Mouse (Mus musculus): Measurements from ENCODE around the gene Mtmr10. TPM values are rescaled to one million over a fixed set of nuclear protein-coding genes. Genes with fewer than 3 reads are reported as not detected.

The Mtmr10 gene
- polyA plus RNA-seq, 1 experiment from 2014 or later, result 12.7 TPM

DNA sequence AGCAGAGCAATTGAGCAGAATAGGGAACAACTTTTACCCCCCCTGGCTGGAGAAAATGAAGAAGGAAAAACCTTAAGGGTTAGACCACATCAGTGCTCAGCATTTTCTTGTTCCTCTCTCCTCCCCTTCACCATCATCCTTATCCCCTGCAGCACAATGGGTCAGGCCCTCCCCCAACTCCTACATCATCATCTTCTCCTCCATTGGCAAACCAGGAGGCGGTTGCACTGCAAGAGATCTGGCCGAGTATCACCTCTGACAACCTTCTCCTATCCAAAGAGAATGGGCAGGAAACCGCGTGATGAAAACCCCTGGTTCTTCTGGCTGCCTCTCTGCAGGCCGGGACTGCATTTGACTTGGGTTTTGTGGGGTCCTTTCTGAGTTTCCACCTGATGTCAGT is 69.2 kb downstream of the Mtmr10 start:
- H3K9ac ChIP-seq, result no peak overlapping the region
- H3K4me2 ChIP-seq (replicated peaks), result no peak overlapping the region
- H3K4me1 ChIP-seq, result no peaks in the 10 kb centered on the region
- whole genome bisulfite sequencing, result 95% methylated on average over 5 of the region's 5 CpGs
- no peak overlapping the region for H3K4me3 ChIP-seq
- H3K27ac ChIP-seq, result no peak overlapping the region
- no peak for ATAC-seq (ENCODE audit: low FRiP score, low read depth)
- no peaks in the 10 kb centered on the region for H3K9me3 ChIP-seq
- peaks cover 85% of the 10 kb centered on the region for H3K36me3 ChIP-seq
- no peaks in the 10 kb centered on the region for H3K27me3 ChIP-seq

DNA sequence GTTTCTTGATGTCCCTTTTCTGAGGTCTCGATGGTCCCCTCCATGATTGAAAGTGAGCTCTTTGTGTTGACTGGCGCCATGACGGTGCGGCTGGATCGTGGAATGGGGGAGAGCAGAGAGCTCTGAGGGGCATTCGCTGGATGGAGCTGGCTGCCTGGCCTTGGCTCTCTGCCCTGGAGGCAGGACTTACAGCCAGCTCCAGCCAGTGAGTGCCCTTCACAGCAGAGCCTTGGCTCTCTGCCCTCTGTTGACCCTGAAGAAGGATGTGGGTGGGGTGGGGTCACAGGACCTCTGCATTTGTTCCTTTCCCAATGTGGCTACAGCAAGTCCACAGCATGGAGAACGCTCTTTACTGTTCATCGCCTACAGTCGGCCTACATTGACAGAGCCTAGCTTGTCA is 70.0 kb downstream of the Mtmr10 start:
- no peak overlapping the region for H3K9ac ChIP-seq
- no peak overlapping the region for H3K4me2 ChIP-seq (replicated peaks)
- H3K4me1 ChIP-seq, result no peaks in the 10 kb centered on the region
- WGBS, result 93% methylated on average over 9 of the region's 9 CpGs
- H3K4me3 ChIP-seq, result no peak overlapping the region
- no peaks in the 10 kb centered on the region for H3K27me3 ChIP-seq
- no peak for ATAC-seq (ENCODE audit: low FRiP score, low read depth)
- peaks cover 85% of the 10 kb centered on the region for H3K36me3 ChIP-seq
- H3K9me3 ChIP-seq, result no peaks in the 10 kb centered on the region
- no peak overlapping the region for H3K27ac ChIP-seq

DNA sequence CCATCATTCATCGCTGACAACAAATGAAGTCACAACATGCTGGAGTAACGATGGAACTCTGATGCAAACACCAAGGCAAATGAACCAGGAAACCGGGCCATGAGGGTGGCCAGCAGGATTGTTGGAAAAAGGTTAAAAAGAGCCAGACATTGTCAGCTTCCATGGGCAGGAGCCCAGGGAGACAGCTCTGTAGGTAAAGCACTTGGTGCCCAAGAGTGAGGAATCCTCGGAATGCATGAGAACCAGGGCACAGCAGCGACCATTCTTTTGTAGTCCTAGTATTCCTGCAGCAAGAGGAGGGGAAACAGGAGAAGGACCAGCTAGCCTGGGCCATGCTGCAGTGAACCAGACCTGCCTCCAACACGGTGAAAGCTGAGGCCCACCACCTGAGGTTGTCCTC is 71.2 kb downstream of the Mtmr10 start:
- 90% methylated on average over 6 of the region's 6 CpGs for WGBS
- Histone ChIP-seq H3K27me3 (no peaks in the 10 kb centered on the region), H3K9me3 (no peaks in the 10 kb centered on the region), H3K36me3 (peaks cover 85% of the 10 kb centered on the region), H3K4me3 (no peak overlapping the region), H3K4me2 (replicated peaks) (no peak overlapping the region), H3K4me1 (no peaks in the 10 kb centered on the region), H3K27ac (no peak overlapping the region), H3K9ac (no peak overlapping the region)
- ATAC-seq (ENCODE audit: low FRiP score, low read depth), result no peak

DNA sequence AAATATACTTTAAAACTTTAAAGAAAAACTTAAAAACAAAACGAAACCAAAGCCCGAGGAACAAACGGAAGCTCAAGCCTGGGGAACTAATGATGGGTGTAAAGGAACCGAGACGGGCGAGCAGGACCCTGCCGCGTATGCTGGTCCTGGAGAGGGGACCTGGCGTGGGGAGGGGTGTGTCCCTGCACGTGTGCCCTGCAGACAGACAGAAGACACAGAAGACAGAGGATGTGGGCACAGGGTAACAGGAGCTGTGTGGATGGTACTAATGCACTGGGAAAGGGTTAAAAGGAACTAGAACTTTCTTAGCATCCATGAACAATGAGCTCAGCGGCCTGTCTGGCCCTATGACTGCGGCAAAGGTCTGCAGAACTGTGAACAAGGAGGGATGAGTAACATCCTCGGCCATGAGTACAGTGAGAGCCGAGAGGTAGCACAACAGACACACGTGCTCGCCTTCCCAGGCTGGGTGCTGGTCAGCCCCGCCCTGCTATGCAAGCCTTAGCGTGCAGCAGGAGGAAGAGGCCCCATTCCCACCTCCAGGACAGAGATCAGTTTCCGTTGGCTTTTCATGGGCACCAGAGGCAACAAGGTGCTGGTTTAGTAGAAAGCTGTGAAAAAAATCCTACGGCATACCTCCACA is 72.6 kb downstream of the Mtmr10 start:
- no peaks in the 10 kb centered on the region for H3K9me3 ChIP-seq
- ATAC-seq (ENCODE audit: low FRiP score, low read depth), result peak; percentile 80
- H3K9ac ChIP-seq, result no peak overlapping the region
- H3K36me3 ChIP-seq, result peaks cover 89% of the 10 kb centered on the region
- no peaks in the 10 kb centered on the region for H3K4me1 ChIP-seq
- WGBS, result 84% methylated on average over 20 of the region's 20 CpGs
- peak overlapping the region; percentile 82 for H3K27ac ChIP-seq
- H3K27me3 ChIP-seq, result no peaks in the 10 kb centered on the region
- H3K4me2 ChIP-seq (replicated peaks), result no peak overlapping the region
- H3K4me3 ChIP-seq, result no peak overlapping the region

DNA sequence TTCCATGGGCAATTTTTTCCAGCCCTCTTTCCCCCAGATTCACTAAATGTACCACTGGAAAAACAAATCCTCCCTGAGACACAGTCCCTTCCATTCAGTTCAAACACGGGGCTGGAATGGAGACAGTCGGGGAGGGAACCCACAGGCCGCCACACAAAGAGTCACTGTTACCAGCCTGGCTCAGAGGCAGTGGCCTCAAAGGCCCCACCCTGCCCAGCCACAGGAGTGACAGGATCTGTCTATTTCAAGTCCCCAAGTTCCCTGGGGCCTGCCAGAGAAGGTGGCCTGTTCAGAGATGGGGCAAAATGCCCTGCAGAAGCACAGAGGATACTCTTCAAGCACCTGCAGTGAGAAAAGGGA is 73.1 kb downstream of the Mtmr10 start:
- Histone ChIP-seq H3K27ac (peak overlapping the region; percentile 80), H3K4me3 (no peak overlapping the region), H3K4me1 (no peaks in the 10 kb centered on the region), H3K36me3 (peaks cover 88% of the 10 kb centered on the region), H3K9ac (no peak overlapping the region), H3K27me3 (no peaks in the 10 kb centered on the region), H3K9me3 (no peaks in the 10 kb centered on the region), H3K4me2 (replicated peaks) (no peak overlapping the region)
- 80% methylated on average over 3 of the region's 3 CpGs for WGBS
- peak; percentile 71 for ATAC-seq (ENCODE audit: low FRiP score, low read depth)

GRCm38 (mm10) chr7:64365863-64366262 is 78.4 kb downstream of the Mtmr10 start:
- Histone ChIP-seq H3K4me2 (replicated peaks) (no peak overlapping the region), H3K4me1 (no peaks in the 10 kb centered on the region), H3K27ac (no peak overlapping the region), H3K36me3 (peaks cover 83% of the 10 kb centered on the region), H3K9me3 (no peaks in the 10 kb centered on the region), H3K27me3 (no peaks in the 10 kb centered on the region), H3K9ac (no peak overlapping the region), H3K4me3 (no peak overlapping the region)
- WGBS, result 87% methylated on average over 5 of the region's 5 CpGs
- ATAC-seq (ENCODE audit: low FRiP score, low read depth), result no peak

GRCm38 (mm10) chr7:64369841-64370240 is 82.4 kb downstream of the Mtmr10 start:
- H3K27me3 ChIP-seq, result no peaks in the 10 kb centered on the region
- H3K9me3 ChIP-seq, result no peaks in the 10 kb centered on the region
- H3K27ac ChIP-seq, result no peak overlapping the region
- H3K4me3 ChIP-seq, result no peak overlapping the region
- H3K4me2 ChIP-seq (replicated peaks), result no peak overlapping the region
- no peak for ATAC-seq (ENCODE audit: low FRiP score, low read depth)
- H3K9ac ChIP-seq, result no peak overlapping the region
- H3K4me1 ChIP-seq, result peaks cover 13% of the 10 kb centered on the region
- peaks cover 47% of the 10 kb centered on the region for H3K36me3 ChIP-seq
- 87% methylated on average over 6 of the region's 6 CpGs for WGBS

- 0 out of 2 replicates have a peak overlapping the region, but pooled peaks have one; percentile 66 for H3K4me3 ChIP-seq
Observed at GRCm38 (mm10) chr7:64371940-64372878, 84.8 kb downstream of the Mtmr10 start.

GRCm38 (mm10) chr7:64373147-64373829 is 85.8 kb downstream of the Mtmr10 start:
- H3K9ac ChIP-seq, result peak overlapping the region; percentile 76
- peak; percentile 30; the same call in 1 of the 2 replicates for ATAC-seq (ENCODE audit: low FRiP score, low read depth)
- H3K27me3 ChIP-seq, result no peaks in the 10 kb centered on the region
- H3K27ac ChIP-seq, result peak overlapping the region; percentile 96
- H3K4me3 ChIP-seq, result peak overlapping the region; percentile 66
- H3K4me1 ChIP-seq, result peaks cover 13% of the 10 kb centered on the region
- H3K4me2 ChIP-seq (replicated peaks), result peak overlapping the region; percentile 70
- H3K9me3 ChIP-seq, result no peaks in the 10 kb centered on the region
- H3K36me3 ChIP-seq, result peaks cover 46% of the 10 kb centered on the region
- 10% methylated on average over 18 of the region's 18 CpGs for WGBS

More at GRCm38 (mm10) chr7:64371940-64372878, 84.8 kb downstream of the Mtmr10 start:
- peaks cover 13% of the 10 kb centered on the region for H3K4me1 ChIP-seq
- no peak overlapping the region for H3K9ac ChIP-seq
- H3K4me2 ChIP-seq (replicated peaks), result peak overlapping the region; percentile 70
- H3K27ac ChIP-seq, result no peak overlapping the region
- H3K36me3 ChIP-seq, result peaks cover 39% of the 10 kb centered on the region
- no peaks in the 10 kb centered on the region for H3K9me3 ChIP-seq
- 89% methylated on average over 23 of the region's 23 CpGs for WGBS
- H3K27me3 ChIP-seq, result no peaks in the 10 kb centered on the region
- no peak for ATAC-seq (ENCODE audit: low FRiP score, low read depth)

GRCm38 (mm10) chr7:64373830-64374562 is 86.5 kb downstream of the Mtmr10 start, which contains the start of gene Fan1:
Gene Fan1 (minus strand): TSS chr7:64374095.
- H3K4me1 ChIP-seq, result peaks cover 13% of the 10 kb centered on the region
- peak within 1 kb of the TSS; percentile 66 for H3K4me3 ChIP-seq
- H3K9ac ChIP-seq, result peak within 1 kb of the TSS; percentile 76
- peak within 1 kb of the TSS; percentile 96 for H3K27ac ChIP-seq
- peaks cover 46% of the 10 kb centered on the region for H3K36me3 ChIP-seq
- peak; percentile 96 for ATAC-seq (ENCODE audit: low FRiP score, low read depth)
- H3K27me3 ChIP-seq, result no peaks in the 10 kb centered on the region
- WGBS, result 5% methylated on average over 27 of the region's 27 CpGs
- no peaks in the 10 kb centered on the region for H3K9me3 ChIP-seq
- H3K4me2 ChIP-seq (replicated peaks), result peak within 1 kb of the TSS; percentile 70

Measured in limb, embryonic 13.5 days (tissue).